Mouse (Mus musculus): ENCODE results near the gene Tgm2. TPM values are rescaled to one million over a fixed set of nuclear protein-coding genes. Genes with fewer than 3 reads are reported as not detected.

The Tgm2 gene
- total RNA-seq, 2 experiments from 2014 or later, result 7.9 to 12.7 TPM

DNA sequence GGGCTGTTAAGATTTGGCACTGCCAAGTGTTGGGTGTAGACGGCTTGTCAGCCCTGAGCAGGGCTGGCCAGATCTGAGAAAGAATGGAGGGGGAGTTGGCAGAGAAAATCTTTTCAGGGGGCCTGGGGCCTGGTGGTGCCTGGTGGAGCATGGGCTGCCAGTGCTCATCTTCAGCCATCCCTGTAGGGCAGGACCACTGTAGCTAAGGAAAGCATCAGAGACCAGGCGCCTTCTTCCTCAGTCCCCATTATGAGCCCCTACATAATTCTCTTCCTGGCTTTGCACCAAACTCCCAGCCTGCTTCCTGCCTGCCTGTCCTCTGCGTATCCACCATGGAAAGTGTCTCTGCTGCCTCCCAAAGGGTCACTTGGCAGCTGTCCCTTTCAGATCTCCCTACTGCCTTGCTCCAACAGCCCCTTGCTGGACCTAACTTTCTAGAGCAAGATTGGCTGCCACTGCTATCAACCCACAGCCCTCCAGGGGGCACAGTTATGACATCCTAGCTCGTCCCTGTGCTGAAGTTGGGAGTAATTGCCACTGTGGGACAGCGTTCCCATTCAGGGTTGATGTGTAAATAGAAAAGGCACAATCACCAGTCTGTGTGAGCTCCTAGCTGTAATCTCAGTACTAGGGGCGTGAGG, 39.2 kb downstream of the Tgm2 start:
- DNase-seq, result peak; percentile 23 to 24

GRCm38 (mm10) chr2:158105605-158106004, 40.6 kb downstream of the Tgm2 start:
- DNase-seq, result no peak

- DNase-seq, result no peak
Measured at GRCm38 (mm10) chr2:158104966-158105365, 41.3 kb downstream of the Tgm2 start.

- peak in 1 of 2 experiments; percentile 13 for DNase-seq
Measured at GRCm38 (mm10) chr2:158101768-158102167, 44.5 kb downstream of the Tgm2 start.

GRCm38 (mm10) chr2:158099537-158099936, 46.7 kb downstream of the Tgm2 start:
- DNase-seq, result no peak

DNA sequence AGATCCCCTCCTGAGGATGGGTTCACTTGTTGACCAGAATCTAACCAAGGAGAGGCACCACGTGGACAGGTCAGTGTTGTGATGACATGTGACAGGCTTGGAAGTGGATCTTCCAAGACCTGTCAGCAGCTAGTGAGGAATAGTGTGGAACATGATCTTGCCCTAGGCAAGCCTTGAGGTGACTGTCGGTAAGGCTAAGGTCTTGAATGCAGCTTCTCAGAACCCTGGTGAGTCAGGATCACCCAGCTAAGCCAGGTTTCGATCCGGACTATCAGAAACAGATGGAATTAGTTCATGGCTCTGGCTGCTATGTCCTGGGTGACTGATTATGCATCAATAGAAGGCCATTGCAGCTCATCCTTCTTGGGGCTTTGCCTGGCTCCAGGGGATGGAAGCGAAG, 47.5 kb downstream of the Tgm2 start:
- no peak for DNase-seq

DNA sequence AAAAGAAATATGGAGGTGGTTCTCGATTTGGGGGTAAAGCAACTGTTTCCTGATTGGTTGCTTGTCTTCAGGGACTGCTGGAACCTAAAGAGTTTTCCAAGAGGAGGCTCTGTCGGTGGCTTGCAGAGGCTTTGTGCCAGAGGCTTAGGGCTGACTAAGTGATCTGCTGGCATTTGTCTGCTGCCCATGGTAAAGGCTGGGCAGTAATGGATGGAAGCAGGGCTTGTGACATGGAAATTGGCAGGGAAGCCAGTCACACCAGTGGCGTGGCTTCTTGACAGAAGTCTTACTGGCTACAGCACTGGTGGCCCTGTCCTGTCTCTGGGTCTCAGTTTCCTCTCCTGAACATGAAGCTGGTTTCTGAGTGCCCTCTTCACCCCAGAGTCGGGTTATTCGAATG, 49.2 kb downstream of the Tgm2 start:
- no peak for DNase-seq

DNA sequence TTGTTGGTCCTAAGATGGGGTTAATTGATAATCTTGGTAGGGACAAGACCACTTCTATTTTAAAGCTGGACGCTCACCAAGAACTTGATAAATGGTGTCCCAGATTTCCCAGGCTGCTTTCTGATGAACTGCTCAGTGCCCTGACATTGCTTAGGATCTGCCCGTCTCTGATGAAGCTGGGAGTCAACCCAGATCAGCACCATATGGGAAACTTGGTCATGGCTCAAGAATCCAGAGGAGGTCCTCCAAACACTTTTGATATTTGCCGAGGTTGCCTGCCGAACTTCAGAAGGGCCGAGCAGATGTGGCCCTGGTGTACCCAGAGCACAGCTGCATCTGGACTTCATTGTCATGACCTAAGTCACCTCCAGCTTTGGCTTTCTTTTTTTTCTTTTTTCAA, 51.4 kb downstream of the Tgm2 start:
- DNase-seq, result no peak

GRCm38 (mm10) chr2:158094300-158094699, 51.9 kb downstream of the Tgm2 start:
- no peak for DNase-seq

DNA sequence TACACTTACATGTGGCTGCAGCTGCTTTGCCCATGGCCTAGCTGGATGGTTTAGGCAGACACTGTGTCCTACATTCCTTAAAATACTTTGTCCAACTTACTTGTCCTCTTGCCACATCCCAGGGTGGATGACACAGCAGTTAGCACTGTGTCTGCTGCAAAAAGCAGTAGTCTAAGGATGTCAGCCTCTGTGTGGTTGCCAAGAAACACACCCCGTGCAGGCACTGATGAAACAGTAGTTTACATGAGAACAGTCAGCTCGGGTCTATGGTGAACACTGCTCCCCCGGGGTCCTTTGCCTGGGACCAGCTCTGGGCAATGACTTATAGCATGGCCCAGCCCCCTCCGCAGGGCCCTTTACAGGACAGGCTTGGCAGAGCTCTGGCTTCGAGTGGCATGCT, 52.9 kb downstream of the Tgm2 start:
- no peak for DNase-seq

DNA sequence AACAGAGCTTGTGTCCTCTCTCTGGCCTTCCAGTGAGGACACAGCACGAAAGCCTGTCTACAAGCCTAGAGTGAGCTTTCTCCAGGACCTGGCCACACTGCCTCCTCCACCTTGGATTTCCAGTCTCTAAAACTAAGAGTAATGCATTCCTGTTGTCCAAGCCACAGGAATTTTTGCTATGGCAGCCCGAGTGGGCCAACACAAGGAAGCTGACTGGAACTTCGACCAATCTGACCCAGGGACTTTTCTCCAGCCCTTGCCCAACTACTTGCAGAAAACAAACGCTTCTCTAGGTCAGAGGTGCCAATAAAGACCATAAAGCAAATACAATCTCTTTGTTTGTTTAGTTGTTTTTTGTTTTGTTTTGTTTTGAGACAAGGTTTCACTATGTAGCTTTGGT, 56.1 kb downstream of the Tgm2 start:
- DNase-seq, result no peak

GRCm38 (mm10) chr2:158084486-158084885, 61.8 kb downstream of the Tgm2 start:
- DNase-seq, result no peak

GRCm38 (mm10) chr2:158080622-158081241, 65.5 kb downstream of the Tgm2 start:
- no peak for DNase-seq

- DNase-seq, result no peak
Measured at GRCm38 (mm10) chr2:158079843-158080395, 66.3 kb downstream of the Tgm2 start.

DNA sequence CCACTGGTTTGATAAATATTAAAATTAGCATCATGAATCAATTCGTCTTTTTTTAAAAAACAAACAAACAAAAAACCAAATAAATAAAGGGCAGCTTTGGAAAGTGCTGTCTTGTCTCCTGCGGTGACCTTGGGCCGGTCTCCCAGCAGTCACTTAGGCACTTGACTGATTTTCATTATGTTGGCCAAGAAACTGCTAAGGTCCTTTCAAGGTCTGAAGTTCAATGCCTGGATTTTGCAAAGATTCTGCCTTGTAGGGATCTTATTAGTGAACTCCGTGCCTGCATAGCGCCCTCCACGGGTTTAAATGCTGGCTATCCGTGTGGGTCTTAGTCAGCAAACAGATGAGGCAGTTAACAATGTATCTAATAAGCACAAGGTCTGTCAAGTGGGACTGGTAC, 67.3 kb downstream of the Tgm2 start:
- no peak for DNase-seq

DNA sequence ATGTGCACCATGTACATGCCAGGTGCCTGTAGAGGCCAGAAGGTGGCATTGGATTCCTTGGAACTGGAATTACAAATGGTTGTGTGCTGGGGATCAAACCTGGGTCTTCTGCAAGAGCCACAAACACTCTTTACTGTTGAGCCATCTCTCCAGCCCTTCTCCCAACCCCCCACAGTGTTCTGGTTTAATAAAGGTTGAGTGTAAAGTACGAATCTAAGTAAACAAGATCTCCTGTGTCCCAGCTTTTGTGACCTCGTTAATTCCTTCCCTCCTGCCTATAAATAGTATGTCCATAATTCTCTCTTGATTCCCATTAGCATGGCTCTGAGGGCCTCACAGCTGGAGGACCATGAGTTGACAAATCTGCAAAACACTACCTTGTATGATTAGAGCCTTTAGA, 68.3 kb downstream of the Tgm2 start:
- no peak for DNase-seq

GRCm38 (mm10) chr2:158076690-158077089, 69.5 kb downstream of the Tgm2 start:
- DNase-seq, result no peak

DNA sequence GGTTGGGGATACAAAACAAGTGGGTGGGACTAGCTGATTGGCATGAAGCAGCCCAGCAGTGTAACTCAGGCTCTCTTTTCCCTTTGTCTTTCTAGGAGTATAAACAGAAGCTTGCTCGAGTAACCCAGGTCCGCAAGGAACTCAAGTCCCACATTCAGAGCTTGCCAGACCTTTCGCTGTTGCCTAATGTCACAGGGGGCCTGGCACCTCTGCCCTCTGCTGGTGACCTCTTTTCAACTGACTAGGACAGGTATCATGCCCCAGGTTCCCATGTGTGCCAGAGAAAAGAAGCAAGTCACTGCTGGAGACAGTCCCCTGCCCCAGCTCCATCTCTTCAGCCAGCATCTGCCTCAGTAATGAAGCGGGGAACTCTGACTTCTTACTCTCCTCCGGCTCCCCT, 71.4 kb downstream of the Tgm2 start:
- DNase-seq, result no peak

GRCm38 (mm10) chr2:158071633-158071995, 74.6 kb downstream of the Tgm2 start:
- no peak for DNase-seq

DNA sequence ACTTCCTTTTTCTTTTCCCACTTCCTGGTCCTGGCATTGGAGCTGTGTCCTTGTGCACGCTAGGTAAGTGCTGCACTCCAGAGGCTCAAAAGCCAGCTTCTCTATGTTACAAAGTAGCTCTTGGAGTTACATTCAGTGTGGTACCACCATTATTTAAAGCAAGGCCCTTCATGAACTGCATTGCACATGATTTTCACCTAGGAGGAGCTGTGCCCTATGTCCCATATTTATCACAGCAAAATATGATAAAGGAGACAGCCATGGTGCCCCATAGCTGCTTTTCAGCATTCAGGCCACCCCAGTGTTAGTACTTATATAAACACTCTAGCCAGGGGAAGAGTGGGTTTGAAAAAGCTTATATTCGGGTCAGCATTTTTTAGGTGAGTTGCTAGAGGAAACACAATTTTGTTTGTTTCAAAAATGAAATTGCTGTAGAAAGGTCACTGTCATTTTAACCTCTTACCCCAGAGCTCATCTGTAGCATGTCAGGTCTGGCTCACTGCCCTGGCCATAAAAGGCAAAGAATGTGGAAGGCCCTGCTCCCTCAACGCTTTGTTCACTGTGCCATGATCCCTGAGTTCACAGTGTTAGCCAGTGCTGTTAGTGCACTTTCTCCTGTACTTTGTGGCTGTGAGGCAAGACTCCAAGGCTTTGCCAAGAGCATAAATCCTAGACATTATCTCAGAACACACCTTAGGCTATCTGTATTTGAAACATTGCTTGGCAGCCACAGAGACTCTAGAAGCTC, 75.2 kb downstream of the Tgm2 start:
- DNase-seq, result no peak

- no peak for DNase-seq
Measured at GRCm38 (mm10) chr2:158068444-158068971, 77.7 kb downstream of the Tgm2 start.

- no peak for DNase-seq
Measured at GRCm38 (mm10) chr2:158067260-158067824, 78.9 kb downstream of the Tgm2 start.

DNA sequence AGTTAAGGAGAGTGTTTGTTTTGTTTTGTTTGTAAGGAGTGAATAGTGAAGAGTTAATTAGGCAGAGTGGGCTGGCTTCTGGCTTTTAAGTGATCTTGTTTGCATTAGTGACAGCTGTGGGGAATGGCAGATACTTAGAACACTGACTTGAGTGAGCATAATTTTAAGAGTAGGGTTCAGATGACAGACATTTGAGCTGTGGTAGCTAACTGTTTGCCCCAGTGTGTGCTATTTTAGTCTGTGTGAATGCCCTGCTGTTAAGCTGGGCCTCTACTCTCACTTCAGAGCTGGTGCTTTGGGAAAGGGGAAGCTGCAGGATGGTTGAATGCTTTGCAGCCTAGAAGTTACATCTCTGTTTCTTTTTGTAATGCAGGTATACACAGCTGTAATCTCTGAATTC, 79.8 kb downstream of the Tgm2 start:
- no peak for DNase-seq
